Mouse (Mus musculus) E14TG2a.4 (cell line): Measurements from ENCODE around the gene Igfbpl1.

Experiments used
- CTCF ChIP-seq: conservative IDR thresholded peaks from 2 replicates; pipeline ENCODE4 v1.5.1; 2014; ENCODE audit warnings: low read length
- NANOG ChIP-seq: IDR thresholded peaks from 2 replicates; pipeline ENCODE4 v1.6.1; 2014; ENCODE audit warnings: borderline replicate concordance, low read length, mixed read lengths

- TF ChIP-seq NANOG: no peak
- TF ChIP-seq CTCF: peak; percentile 85
Observed at GRCm38 (mm10) chr4:45820074-45820830, 6.5 kb downstream of the Igfbpl1 start.
